Mouse (Mus musculus): Measurements from ENCODE around the gene Olfr61. TPM values are rescaled to one million over a fixed set of nuclear protein-coding genes. Genes with fewer than 3 reads are reported as not detected.

The Olfr61 gene
- not detected for polyA plus RNA-seq (2017; shearing (Covaris generic))

DNA sequence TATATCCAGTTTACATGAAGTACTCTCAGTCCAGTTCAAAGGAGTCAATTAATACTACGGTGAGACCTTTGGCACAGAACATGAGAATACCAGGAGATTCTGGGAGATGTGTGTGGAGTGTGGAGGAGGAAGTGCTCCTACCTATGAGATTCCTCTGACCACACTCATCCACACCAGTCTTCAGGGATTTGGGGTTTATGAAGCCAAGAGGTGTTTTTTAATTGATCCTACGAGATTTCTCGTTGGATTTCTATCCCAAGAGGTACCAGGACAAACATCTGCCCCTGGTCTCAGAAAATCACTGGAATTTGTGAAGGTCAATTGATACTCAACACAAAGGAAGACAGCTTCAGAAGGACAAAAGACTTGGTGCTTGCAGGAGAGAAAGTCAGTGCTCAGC lies at the start of gene Olfr61:
Olfr61 (plus strand) TSS at position 301 of the 400 bp plus-strand sequence.

GRCm38 (mm10) chr7:140600969-140601368 lies 27.8 kb upstream of the Olfr61 start, which contains the start of gene Olfr46:
Gene Olfr46 (plus strand): TSS chr7:140601269.

GRCm38 (mm10) chr7:140646152-140646551 lies 17.4 kb downstream of the Olfr61 start, which contains the start of gene Olfr53:
Gene Olfr53 (plus strand): TSS chr7:140646452.

GRCm38 (mm10) chr7:140659630-140660029 lies 30.9 kb downstream of the Olfr61 start, which contains the start of gene Olfr539:
Gene Olfr539 (plus strand): TSS chr7:140659930.

DNA sequence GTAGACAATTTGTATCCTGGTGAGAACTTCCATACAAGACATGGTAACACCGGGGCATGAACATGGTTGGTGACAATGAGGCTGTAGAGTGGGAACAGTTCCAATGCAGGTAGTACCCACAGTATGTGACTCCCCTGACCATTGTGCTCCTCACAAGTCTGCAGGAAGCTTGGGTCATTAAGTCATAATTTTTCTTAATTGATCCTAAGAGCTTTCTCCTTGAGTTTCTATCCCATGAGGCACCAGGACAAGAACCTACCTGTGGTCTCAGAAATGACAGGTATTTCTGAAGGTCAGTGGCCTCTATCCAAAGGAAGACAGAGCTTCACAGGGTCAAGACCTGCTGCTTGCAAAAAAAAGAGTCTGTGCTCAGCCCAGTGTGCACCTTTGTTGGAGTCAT lies 52.9 kb downstream of the Olfr61 start, which contains the start of gene Olfr45:
Olfr45 (plus strand) TSS at position 301 of the 400 bp plus-strand sequence.

Other genes with a start within 250 kb of the Olfr61 start
- not detected for gene Olfr531, start 226.1 kb upstream of the Olfr61 start, polyA plus RNA-seq (2017; shearing (Covaris generic))
- gene Olfr532, start 207.3 kb upstream of the Olfr61 start, polyA plus RNA-seq (2017; shearing (Covaris generic)) = 0.07 TPM
- gene Olfr533, start 165.6 kb upstream of the Olfr61 start, polyA plus RNA-seq (2017; shearing (Covaris generic)) = not detected
- not detected for gene Olfr535, start 144.8 kb upstream of the Olfr61 start, polyA plus RNA-seq (2017; shearing (Covaris generic))
- not detected for gene Olfr536, start 121.6 kb upstream of the Olfr61 start, polyA plus RNA-seq (2017; shearing (Covaris generic))
- gene Olfr538, start 61.1 kb upstream of the Olfr61 start, polyA plus RNA-seq (2017; shearing (Covaris generic)) = not detected
- 0.04 TPM for gene Olfr46, start 27.7 kb upstream of the Olfr61 start, polyA plus RNA-seq (2017; shearing (Covaris generic))
- gene Olfr53, start 17.5 kb downstream of the Olfr61 start, polyA plus RNA-seq (2017; shearing (Covaris generic)) = not detected
- gene Olfr539, start 31.0 kb downstream of the Olfr61 start, polyA plus RNA-seq (2017; shearing (Covaris generic)) = 0.05 TPM
- gene Olfr45, start 53.0 kb downstream of the Olfr61 start, polyA plus RNA-seq (2017; shearing (Covaris generic)) = 0.07 TPM
- not detected for gene Olfr541, start 68.3 kb downstream of the Olfr61 start, polyA plus RNA-seq (2017; shearing (Covaris generic))
- not detected for gene Cyp2e1, start 134.8 kb downstream of the Olfr61 start, polyA plus RNA-seq (2017; shearing (Covaris generic))
- gene Syce1, start 158.9 kb downstream of the Olfr61 start, polyA plus RNA-seq (2017; shearing (Covaris generic)) = 0.84 TPM
- gene Zfp941, start 193.2 kb downstream of the Olfr61 start, polyA plus RNA-seq (2017; shearing (Covaris generic)) = 0.20 TPM
- not detected for gene Urah, start 206.0 kb downstream of the Olfr61 start, polyA plus RNA-seq (2017; shearing (Covaris generic))
- gene Scgb1c1, start 216.6 kb downstream of the Olfr61 start, polyA plus RNA-seq (2017; shearing (Covaris generic)) = not detected
- 0.16 TPM for gene Odf3, start 218.8 kb downstream of the Olfr61 start, polyA plus RNA-seq (2017; shearing (Covaris generic))
- not detected for gene Gm45785, start 227.4 kb downstream of the Olfr61 start, polyA plus RNA-seq (2017; shearing (Covaris generic))
- 134 TPM for gene Ric8a, start 228.0 kb downstream of the Olfr61 start, polyA plus RNA-seq (2017; shearing (Covaris generic))
- 43.1 TPM for gene Bet1l, start 228.6 kb downstream of the Olfr61 start, polyA plus RNA-seq (2017; shearing (Covaris generic))